Mouse (Mus musculus) heart, postnatal 10 days (tissue): ENCODE results near the gene Hoxa9. TPM values are rescaled to one million over a fixed set of nuclear protein-coding genes. Genes with fewer than 3 reads are reported as not detected.
A peak's percentile ranks its signal among the peaks of the same experiment; 100 is the strongest.

Experiments used
- DNase-seq, 2 experiments: peaks; one replicate each; pipeline ENCODE4 v3.0.0; 2021
- intact Hi-C: fragments of 180-260 bp; cut with DNase I; formaldehyde crosslinking; loops from one replicate; pipeline ENCODE4 v1.15.1; 2025
- total RNA-seq, 2 experiments: library from RNA; stranded (reverse); gene quantifications; 2 replicates each; pipeline ENCODE4 v1.2.3; 2021

Gene Hoxa9
- total RNA-seq, 2 experiments from 2014 or later: not detected

DNA sequence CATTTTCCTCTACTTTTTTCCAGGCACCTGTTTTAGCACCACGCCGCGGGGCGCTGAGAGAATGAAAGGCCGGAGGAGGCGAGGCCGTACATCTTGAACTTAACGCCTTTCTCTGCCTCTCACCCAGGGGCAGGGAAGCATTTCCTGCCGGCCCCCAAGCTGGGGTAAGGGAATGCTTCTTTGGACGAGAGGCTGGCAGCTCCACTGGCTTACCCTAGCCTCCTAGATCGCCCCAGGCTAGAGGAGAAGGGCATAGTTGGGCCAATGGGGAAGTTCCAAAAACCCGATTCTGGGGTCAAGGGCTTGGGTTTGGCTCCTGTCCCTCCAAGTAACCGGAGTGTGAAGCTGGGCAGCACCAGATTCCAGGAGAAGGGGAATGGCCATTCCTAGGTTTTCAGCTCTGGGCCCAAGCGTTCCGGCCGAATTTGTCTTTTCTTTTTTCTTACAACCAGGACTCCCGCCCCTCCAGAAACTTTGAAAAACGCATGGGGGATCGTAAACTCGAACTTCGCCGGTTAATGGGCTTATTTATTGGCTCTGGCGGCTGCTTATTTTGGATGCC, 2.2 kb upstream of the Hoxa9 start:
- no peak for DNase-seq
- intact Hi-C loops: loop anchor here (5.0 kb wide), 1 partner anchor 1056 kb away; no protein-coding TSS in a partner anchor

DNA sequence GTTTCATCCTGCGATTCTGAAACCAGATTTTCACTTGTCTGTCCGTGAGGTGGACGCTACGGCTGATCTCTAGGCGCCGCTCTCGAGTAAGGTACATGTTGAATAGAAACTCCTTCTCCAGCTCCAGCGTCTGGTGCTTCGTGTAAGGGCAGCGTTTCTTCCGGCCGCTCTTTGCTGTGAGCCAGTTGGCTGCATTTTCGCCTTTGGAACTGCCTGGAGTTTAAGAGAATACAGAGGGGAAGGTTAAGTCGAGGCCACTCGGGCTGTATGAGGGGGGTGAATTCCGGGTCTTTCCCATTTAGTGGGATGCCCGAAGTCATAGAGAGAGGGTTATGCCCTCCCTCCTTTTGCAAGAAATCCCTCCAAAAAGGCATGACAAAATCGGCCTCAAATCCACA, 1.7 kb upstream of the Hoxa9 start:
- intact Hi-C loops: loop anchor here (5.0 kb wide), 1 partner anchor 1055 kb away; no protein-coding TSS in a partner anchor
- peak in 1 of 2 experiments; percentile 29 for DNase-seq

DNA sequence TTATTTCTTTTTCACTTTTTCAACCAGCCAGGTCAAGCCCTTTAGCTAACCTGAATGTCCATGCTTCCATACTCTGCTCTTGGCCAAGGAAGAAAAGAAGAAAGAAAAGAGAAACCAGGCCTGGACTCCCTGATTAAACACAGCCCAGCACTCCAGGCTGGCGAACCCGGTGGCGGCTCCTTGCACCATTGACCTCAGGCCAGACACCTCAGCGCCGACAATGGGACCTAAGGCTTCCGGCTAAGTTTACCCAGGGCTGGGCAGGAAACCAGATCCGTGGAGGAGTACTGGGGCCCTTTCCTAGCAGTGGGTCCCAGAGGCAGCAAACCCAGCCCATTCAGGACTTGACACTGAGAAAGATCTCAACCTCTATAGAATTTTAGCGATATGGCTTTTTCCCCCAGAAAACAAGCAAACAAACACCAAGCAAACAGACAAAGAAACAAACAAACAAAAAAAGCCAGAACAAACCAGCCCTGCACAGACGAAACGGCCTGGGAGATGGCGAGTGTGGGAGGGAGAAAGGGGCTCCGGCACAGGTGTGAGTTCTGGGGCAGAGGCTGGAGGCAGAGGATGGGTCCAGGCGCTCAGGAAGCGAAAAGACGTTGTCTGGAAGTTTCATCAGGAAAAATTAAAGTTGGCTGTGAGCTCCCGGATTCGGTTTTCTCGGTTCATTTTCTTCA, 1.1 kb upstream of the Hoxa9 start:
- DNase-seq: peak in 1 of 2 experiments; percentile 33

DNA sequence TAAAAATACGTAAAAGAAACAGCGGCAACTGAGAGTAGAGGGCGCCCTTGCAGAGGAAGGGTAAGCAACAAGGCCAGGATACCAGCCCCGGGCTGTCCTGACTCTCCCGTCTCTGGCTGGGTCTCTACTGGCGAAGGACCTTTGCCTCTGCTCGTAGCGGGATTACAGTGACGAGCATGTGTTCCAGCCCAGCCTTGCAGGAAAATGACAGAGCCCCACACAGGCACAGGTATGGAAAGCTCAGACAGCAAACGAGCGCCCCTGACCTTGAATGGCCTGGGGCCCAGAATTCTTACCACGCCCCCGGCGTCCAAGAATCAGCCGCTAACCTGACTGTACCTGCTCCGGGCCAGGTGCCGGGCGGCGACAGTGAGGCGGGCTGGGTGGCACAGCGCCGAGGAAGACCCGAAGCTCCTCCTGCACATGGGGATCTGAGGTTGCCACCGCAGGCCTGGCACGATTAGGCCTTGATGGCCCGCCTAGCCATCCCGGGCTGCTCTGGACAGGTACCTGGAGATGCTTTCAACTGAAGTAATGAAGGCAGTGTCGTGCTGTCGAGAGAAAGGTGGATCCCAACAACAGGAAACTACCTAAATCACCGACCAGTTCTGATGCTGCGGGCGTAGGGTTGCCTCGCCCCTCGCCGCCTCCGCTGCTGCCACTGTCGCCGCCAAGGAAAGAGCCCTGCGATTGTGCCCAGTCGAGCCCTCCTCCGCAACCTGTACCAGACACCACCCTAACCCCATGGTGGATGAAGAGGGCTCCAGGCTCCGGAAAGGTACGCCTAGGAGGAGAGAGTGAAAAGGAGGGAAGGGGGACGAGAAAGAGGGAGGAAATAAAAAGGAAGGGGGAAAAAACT, 1.1 kb downstream of the Hoxa9 start:
- peak in 1 of 2 experiments; percentile 9 for DNase-seq
- intact Hi-C loops: loop anchor here (5.0 kb wide), 1 partner anchor 1052 kb away; no protein-coding TSS in a partner anchor

More for the DNA sequence above, 1.1 kb upstream of the Hoxa9 start:
- intact Hi-C loops: loop anchor here (5.0 kb wide), 1 partner anchor 1055 kb away; no protein-coding TSS in a partner anchor

DNA sequence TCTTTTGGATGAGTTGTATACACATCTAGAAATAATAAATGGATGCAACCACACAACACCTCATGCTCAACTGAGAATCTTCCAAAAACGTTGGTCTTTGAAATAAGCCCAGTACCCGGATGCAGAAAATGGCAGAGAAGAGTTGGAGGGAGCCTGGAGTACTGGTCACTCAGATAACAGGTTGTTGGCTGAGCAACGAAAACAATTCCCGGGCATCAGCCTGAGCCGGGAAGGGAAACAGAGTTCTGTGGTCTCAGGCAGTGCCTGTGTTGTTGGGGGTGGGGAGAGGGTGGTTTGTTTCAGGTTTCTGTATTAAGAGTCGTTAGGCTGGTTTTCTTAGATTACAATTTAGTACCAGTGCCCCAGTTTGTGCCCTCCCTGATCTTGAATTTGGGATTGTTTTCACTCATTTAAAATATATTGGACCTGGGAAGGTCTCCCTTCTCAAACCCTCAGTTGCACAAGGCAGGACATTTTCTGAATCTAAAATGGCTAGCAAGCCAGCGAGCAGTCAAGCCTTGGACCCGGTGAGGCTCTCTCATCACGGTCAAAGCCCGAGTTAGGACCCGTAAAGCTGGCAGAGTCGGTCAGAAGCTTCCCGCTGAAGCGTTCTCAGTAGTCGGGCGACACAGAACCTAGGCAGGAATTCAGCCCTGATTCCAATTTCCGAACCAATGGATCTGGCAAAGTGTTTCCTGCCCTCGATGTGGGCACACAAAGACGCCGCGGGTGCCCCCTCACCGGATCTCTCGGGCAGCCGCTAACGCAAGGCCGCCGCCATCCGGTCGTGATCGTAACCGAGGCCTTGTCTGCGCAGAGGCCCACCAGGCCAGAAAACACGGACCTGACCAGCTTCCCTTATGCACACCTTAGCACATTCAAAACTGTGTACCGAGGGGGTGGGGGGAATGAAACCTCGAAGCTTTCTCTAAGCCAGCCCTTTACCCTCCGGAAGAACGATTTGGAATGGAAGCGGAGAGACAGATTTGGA, 2.1 kb downstream of the Hoxa9 start:
- DNase-seq: peak in 1 of 2 experiments; percentile 29
- intact Hi-C loops: no loop called here

DNA sequence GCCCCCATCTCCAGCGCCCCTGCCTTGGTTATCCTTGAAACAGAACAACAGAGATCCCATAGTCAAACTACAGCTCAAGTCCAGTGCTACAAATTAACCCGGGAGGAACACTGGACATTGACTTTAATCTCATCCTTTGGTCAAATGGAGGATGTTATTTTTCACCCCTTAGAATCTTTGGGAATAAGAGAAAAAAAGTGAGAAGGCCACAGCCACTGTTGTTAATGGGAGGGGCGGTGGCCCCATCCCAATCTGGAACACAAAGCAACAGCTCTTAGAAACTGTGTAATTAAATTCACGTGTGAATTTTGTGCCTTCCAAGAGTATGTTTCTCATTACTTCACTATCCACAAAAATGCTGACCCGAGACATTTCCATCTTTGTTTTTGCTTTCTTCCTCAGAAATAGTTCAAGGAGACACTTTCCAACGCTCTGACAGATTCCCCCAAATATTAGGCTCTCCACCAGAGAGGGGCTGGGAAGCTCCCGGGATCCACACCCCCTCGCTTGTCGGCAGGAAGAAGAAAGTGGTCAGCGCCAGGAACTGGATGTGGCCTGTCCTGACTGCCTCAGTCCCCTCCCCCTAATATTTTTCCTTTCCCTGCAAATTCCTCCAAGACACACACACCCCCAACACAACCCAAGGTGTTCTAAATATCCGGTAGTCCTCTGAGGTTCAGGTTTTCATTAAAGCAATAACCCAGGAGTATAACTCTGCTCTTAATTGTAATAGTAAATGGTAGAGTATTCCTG, 3.2 kb downstream of the Hoxa9 start:
- DNase-seq: no peak
- intact Hi-C loops: no loop called here

DNA sequence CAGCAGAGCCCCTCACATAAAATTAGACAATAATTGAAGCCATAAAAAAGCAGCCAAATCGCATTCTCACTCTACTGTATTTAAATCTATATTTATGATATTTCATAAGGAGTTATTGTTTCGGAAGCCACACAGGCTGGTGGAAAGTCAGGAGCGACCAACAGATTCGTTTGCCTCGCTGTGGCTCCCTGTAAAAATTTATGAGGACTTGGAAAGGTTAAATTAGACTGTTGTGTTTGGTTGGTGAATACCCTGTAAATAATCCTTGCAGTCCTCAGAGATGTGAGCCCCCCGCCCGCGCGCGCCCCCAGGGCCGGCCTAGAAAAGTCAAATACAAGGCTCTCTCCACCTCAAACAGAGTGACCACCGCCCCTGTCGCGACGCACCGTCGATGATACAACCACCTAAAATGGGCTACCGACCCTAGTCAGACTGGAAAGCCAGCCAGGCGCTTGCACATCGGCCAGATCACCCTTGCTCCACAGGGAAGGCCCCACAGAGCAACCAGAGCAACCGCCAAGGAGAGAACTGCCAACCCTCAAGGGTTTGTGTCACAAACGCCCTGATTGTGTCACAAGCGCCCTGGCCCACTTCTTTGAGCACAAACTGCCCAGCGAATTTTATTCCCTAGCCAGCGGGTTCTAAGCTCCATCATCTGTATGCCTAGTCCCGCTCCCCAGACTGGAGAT, 4.2 kb downstream of the Hoxa9 start:
- intact Hi-C loops: no loop called here
- DNase-seq: peak; percentile 23 to 24

DNA sequence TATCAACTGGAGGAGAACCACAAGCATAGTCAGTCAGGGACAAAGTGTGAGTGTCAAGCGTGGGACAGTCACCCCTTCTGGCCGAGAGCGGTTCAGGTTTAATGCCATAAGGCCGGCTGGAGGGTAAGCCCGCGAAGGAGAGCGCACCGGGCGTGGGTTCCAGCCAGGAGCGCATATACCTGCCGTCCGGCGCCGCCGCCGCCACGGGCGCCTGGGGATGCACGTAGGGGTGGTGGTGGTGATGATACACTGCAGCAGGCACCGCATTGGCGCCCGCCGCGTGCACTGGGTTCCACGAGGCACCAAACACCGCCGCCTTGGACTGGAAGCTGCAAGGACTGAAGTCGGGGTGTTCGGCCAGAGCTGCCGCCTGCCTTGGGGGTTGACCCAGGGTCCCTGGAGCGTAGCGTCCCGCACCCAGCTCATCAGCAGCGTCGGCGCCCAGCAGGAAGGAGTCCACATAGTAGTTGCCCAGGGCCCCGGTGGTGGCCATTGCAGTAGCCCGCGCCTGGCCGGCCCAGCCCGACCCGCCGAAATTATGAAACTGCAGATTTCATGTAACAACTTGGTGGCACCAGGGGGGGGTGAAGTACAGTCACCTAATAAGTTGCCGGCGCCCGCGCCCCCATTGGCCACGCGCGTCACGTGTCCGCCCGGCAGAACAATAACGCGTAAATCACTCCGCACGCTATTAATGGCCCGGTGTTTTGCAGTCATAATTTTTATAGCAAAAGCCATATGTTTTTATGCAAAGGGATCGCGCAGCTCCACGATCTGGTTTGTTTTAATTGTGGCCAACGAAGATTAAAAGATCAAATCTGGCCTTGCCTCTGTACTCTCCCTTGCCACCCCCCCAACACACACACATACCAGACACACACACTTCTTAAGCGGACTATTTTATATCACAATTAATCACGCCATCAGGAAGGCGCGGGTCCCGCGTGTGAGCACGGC, 5.0 kb downstream of the Hoxa9 start:
- intact Hi-C loops: no loop called here
- peak in 1 of 2 experiments; percentile 26 for DNase-seq

DNA sequence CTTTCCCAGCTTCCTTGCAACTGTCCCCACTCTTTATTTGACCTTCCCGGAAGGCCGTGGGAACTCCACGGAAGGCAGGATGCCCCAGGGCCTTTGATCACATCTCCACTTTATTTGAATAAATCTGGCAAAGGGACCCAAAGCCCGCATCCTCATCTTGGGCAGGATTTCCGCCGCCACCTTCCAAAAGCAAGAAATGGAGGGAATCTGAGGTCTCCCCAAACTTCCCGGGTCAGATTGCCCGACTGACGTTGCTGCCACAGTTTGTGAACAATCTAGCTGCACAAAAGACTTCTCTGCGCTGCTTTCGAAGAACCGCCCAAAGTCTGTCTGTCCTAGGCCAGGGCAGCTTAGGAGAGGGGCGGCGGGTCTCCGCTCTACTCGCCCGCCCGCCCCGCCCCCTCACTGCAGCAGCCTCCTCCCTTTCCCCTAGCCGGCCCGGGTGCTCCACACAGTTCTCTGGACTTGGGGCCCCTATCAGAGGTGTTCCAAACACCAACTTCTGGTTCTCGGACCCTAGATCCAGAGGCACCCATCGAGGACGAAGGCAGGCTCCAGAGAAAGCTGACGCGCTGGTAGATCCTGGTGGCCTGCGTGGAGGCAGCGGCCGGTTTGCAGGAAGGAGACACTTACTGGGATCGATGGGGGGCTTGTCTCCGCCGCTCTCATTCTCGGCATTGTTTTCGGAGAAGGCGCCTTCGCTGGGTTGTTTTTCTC, 5.8 kb downstream of the Hoxa9 start:
- intact Hi-C loops: loop anchor here (5.0 kb wide), 2 partner anchors 353 to 1043 kb away; no protein-coding TSS in a partner anchor

DNA sequence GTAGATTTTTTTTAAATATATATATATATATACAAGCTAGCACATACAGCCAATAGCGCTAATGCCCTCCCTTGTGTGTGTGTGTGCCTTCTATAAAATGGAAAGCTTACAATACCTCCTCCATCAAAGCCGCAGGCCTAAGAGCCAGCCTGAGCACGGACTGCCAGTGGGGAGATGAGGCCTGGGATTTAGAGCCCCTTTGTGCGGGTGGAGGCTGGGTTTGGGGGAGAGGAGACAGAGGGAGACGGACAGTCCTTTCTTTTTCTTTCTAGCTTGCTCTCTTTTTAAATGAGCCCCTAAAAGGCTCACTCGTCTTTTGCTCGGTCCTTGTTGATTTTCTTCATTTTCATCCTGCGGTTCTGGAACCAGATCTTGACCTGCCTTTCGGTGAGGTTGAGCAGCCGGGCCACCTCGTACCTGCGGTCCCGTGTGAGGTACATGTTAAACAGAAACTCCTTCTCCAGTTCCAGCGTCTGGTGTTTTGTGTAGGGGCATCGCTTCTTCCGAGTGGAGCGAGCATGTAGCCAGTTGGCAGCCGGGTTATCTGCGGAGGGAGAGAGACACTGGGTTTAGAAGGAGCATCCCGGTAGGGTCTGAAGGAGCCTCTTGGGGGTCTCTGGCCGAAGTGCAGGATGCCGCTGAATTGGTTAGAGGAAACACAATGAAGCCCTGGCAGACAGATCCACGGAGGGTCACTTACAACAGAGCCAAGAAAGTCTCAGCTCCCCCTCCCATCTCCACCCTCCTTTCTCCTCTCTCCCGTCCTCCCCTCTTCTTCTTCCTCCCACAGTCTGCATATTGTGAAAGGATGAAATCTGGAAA, 6.7 kb downstream of the Hoxa9 start:
- intact Hi-C loops: loop anchor here (5.0 kb wide), 2 partner anchors 352 to 1042 kb away; no protein-coding TSS in a partner anchor

More for the DNA sequence above, 5.8 kb downstream of the Hoxa9 start:
- DNase-seq: no peak

DNA sequence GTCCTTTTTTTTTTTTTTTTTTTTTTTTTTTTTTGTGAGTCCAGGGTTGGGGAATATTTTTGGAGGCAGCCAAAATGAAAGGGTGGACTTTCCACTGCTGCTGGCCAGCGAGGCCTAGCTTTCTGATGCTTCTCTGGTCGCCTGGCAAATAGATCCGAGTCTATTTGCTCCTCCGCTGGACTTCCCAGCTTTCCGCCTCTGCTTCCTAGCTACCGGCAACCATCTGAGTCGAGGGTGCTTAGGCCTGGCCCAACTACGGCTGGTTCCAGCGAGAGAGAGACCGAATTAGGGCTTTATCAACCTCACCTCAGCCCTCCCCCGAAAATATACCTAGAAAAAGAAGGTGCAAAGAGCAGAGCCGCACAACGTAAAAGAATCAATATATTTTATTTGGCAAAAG, 8.2 kb downstream of the Hoxa9 start:
- intact Hi-C loops: loop anchor here (5.0 kb wide), 2 partner anchors 350 to 1040 kb away; no protein-coding TSS in a partner anchor
- no peak for DNase-seq

More for the DNA sequence above, 6.7 kb downstream of the Hoxa9 start:
- DNase-seq: no peak

DNA sequence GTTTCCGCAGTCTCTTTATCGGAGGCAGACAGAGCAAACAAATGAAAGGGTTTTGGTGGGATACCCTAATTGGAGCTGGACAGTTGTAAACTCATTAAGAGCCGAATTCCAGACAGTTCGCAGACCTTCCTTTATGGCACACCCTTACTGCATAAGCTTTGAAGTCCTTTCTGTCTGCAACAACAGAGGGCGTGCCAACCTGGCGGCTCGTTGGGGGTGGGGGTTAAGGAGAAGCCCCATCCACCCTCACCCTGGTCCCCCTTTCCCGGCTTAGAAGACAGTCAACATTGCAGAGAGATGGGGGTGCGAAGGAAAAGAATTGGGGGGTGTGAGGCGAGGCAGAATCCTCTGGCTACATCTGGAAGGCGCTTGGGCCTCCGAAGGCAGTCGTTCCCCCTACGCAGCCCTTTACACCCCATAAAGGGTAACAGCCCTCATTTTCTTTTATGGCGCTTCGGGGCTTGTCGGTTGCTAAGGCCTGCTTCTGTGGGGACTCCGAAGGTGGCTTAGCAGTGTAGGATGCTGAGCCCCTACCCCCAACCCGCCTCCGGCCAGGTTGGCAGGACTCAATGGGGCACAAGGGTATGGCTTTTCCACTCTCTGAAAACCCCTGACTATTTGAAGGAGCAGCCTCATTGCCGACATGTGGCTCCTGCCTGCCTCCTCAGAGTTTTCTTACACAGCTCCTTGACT, 8.8 kb downstream of the Hoxa9 start:
- intact Hi-C loops: loop anchor here (2.0 to 5.0 kb wide), 3 partner anchors 350 to 1040 kb away; no protein-coding TSS in a partner anchor
- DNase-seq: no peak

DNA sequence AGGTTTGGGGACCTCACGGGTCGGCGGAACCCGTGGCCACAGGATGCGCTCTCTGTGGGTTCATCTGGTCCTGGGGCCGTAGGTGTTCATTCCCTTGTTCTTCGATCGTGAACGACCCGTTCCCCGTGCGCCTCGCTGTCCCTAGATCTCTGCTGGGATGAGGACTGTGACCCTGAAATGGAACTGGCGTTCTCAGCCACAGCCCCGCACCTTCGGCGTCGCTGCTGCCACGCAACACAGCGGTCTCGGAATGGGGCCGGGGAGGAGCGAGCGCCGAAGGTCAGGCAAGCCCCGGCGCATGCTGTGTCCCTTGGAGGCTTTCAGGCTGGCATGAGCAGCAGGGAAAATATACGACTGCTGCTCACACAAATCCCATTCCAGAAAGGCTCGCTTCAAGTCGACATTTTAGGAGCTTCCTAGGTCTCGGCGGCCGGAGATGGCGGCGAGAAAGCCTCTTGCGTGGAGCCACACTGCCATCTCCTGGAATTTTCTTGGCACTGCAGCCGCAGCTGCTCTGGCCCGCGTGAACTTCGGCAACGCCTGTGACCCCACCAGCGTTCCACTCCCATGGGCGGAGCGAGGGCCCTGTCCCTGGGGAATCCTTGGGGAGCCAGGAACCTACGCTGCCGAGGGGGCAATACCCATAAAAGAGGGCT, 9.4 kb downstream of the Hoxa9 start, which contains the start of gene Hoxa7:
TSS of gene Hoxa7 (minus strand) at position 518 of the 656 bp plus-strand sequence.
- intact Hi-C loops: loop anchor here (2.0 to 5.0 kb wide), 3 partner anchors 349 to 1039 kb away; no protein-coding TSS in a partner anchor
- DNase-seq: peak; percentile 88 to 92

DNA sequence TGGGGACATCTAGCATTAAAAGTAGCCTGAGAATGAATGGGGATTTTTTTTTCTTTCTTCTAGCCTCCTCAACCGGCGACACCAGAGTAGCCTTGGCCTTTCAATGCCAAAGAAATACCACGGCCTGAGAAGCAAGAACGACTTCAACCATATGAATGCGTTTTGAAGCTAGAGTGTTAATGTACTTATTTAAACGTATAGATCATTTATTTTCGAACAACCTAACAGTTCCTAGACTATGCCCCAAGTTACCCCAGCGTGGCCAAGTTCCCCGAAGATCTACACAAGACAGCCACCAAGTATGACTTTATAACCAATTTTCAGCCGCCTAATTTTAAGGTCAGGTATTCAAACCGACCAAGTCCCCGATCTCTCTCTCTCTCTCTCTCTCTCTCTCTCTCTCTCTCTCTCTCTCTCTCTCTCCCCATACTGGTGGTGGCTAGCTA, 10.0 kb downstream of the Hoxa9 start:
- no peak for DNase-seq
- intact Hi-C loops: loop anchor here (2.0 to 5.0 kb wide), 3 partner anchors 349 to 1039 kb away; no protein-coding TSS in a partner anchor
